Mouse (Mus musculus) adipose tissue, adult 10 weeks (tissue): ENCODE results near the gene Zc3h12c. TPM values are rescaled to one million over a fixed set of nuclear protein-coding genes. Genes with fewer than 3 reads are reported as not detected.

Experiments
- polyA plus RNA-seq: library from polyadenylated mRNA; stranded (reverse); fragments of 350-450 nt; fragmentation: Illumina TruSeq; extraction: RNeasy Lipid Tissue Mini Kit (QIAGEN cat#74804); gene quantifications from one replicate; pipeline ENCODE4 v1.2.3, GENCODE M21; 2014; ENCODE audit warnings: low read depth, low replicate concordance

The Zc3h12c gene
- polyA plus RNA-seq = 3.3 TPM

DNA sequence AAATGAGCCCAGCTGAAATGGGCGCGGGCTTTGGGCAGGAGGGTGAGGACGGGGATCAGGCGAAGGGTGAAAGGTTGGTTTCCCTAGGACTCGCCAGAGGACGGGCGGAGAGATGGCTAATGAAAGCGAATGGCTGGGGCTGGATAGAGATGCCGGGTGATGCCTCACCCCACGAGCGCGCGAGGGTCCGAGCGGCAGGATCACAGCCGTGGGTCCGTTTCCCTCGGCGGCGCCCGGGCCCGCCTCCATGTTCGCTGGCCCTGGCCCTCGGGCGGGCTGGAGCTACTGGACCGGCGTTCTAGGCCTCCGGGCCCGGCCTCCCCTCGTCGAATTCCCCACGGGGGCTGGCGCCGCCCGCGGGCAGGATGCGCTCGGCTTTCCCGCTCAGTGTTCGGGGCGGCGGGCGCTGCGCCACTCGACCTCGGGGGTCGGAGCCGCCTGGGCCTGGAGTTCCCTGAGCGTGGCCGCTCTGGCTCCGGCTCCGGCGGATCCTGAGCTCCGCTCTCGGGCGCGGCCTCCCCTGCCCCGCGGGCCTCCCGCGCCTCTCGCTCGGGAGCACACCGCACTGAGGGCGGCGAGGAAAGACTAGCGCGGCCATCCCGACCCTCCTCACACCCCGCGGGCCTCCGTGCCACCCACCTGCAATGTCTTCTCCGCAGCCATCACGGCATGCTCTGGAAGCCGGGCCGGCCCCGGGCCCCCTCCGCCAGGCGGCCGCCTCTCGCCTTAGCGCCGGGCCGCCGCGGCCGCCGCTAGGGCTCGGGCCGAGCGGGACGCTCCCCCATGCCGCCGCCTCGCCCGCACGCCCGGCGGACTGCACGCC, at the start of gene Zc3h12c:
Zc3h12c (minus strand) TSS at position 710 of the 823 bp plus-strand sequence.

Other genes with a start within 250 kb of the Zc3h12c start
- 41.5 TPM for gene Fdx1, start 205.0 kb downstream of the Zc3h12c start, polyA plus RNA-seq
- 63.8 TPM for gene Rdx, start 121.4 kb downstream of the Zc3h12c start, polyA plus RNA-seq